Mouse (Mus musculus) cerebellum, adult 2 months (tissue): ENCODE data around the gene Bri3.

ENCODE experiments used
- CTCF ChIP-seq: fragments of 200-500 bp; IDR thresholded peaks from 2 replicates; pipeline ENCODE4 v1.5.1; 2011; ENCODE audit warnings: low read depth, mild to moderate bottlenecking, control low read depth, low read length, moderate library complexity, borderline replicate concordance; ENCODE audit not compliant: insufficient read depth
- POLR2A ChIP-seq: fragments of 200-500 bp; IDR thresholded peaks from 2 replicates; pipeline ENCODE4 v1.6.1; 2011; ENCODE audit warnings: low read length, control low read depth, borderline replicate concordance; ENCODE audit not compliant: insufficient read depth

- no peak for TF ChIP-seq CTCF
- no peak for TF ChIP-seq POLR2A
Measured at GRCm38 (mm10) chr5:144312183-144312582, 67.9 kb downstream of the Bri3 start.
